Mouse (Mus musculus) induced T-regulatory cell, adult 2 months (primary cell): Measurements from ENCODE around the gene Cfap61.

ENCODE experiments used
- DNase-seq: peaks from one replicate; pipeline ENCODE4 v3.0.0-alpha.2; 2012; ENCODE audit warnings: low read depth

Gene Cfap61

DNA sequence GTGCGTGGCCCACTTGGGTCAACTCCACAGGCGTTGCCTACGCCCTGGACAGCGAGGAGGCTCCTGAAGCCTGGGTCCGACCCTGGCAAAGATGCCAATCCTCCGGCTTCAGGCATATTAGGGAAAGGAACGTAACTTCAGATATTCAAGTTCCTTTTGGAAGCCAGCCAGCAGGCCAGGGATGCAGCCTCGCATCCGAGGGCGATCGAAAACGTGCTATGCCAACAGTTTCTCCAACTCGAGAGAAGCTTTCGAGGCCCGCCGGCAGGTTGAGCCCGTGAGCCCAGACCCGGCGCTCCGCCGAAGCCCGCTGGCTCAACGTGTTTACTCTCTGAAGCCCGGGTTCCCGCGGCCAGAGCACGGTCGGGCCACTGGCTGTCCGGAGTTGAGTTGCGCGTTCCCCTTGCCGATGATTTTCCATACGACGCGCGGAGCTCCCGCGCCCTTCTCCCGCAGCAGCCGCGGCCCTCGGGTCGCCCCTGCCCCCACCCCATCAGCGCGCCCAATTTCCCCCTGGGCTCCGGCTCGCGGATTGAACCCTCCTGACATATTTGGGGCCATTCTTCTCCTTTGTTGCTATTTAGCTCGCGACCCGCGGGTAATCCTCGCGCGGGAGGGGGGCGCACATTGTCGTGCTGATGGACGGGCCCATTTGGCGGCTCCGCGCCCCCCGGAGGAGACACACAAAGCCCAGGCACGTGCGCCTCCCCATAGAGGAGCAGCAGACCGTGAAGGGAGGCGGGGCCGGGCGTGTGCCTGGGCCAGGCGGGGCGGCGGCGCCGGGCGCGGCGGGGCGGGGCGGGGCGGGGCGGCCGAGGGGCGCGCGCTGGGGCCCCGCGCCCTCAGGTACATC, 286.7 kb downstream of the Cfap61 start, which contains the start of gene Insm1:
Insm1 (plus strand) TSS at position 846 of the 853 bp plus-strand sequence.
- peak; percentile 65 for DNase-seq

DNA sequence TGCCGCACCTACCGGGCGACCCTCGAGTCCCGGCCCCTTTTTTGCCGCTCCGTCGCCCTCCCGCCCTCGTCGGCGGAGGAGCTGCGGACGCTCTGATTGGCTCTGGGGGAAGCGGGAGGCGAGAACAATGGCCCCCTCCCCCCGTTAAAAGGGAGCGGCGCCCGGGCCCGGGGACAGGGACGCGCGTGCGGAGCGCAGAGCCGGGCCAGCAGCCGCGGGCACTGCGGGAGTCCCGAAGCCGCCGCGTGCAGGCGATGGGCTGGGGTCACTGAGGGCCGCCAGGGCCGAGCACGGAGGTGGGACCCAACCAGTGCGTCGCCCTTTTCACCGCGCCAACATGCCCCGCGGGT, 287.3 kb downstream of the Cfap61 start:
- peak; percentile 55 for DNase-seq

DNA sequence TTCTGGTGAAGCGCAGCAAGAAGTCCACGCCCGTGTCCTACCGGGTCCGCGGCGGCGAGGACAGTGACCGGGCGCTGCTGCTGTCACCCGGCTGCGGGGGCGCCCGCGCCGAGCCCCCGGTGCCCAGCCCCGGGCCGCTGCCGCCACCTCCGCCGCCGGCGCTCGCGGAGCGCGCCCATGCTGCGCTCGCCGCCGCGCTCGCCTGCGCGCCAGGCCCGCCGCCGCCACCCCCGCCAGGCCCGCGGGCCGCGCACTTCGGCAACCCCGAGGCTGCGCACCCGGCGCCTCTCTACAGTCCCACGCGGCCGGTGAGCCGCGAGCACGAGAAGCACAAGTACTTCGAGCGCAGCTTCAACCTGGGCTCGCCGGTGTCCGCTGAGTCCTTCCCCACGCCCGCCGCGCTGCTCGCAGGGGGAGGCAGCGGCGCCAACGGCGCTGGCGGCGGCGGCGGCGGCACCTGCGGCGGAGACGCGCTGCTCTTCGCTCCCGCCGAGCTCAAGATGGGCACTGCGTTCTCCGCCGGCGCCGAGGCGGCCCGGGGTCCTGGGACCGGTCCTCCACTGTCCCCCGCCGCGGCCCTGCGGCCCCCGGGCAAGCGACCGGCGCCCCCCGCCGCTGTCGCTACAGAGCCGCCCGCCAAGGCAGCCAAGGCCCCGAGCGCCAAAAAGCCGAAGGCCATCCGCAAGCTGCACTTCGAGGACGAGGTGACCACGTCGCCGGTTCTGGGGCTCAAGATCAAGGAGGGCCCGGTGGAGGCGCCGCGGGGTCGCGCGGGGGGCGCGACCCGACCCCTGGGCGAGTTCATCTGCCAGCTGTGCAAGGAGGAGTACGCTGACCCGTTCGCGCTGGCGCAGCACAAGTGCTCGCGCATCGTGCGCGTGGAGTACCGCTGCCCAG, 287.9 kb downstream of the Cfap61 start:
- peak; percentile 49 for DNase-seq

DNA sequence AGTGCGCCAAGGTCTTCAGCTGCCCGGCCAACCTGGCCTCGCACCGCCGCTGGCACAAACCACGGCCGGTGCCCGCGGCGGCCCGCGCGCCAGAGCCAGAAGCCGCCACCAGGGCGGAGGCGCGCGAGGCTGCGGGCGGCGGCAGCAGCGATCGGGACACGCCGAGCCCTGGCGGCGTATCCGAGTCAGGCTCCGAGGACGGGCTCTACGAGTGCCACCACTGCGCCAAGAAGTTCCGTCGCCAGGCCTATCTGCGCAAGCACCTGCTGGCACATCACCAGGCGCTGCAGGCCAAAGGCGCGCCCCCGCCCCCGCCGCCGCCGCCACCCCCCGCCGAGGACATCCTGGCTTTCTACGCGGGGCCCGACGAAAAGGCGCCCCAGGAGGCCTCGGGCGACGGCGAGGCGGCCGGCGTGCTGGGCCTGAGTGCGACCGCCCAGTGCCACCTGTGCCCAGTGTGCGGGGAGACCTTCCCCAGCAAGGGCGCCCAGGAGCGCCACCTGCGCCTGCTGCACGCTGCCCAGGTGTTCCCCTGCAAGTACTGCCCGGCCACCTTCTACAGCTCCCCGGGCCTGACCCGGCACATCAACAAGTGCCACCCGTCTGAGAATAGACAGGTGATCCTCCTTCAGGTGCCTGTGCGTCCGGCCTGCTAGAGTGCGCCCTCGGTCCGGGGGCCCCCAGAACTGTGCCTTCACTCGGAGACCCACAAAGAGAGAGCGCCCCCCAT, 288.8 kb downstream of the Cfap61 start:
- peak; percentile 58 for DNase-seq

DNA sequence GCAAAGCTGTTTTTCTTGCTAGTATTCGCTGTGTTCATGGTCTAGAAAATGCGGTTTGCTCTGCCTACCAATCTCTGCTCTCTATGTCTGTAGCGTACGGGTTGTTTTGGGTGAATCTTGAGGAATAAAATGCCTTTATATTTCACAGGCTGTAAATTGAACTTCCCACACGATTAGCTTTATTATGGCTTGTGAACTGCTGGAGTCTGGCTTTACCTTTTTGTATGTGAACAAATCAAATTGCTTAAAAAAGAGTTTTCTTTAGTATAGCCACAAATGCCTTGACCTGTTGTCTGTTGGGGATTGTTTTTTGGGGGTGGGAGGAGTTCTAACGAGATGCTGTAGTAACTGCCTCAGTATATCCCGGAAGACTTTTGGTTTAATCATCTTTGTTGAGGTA, 289.6 kb downstream of the Cfap61 start:
- no peak for DNase-seq

DNA sequence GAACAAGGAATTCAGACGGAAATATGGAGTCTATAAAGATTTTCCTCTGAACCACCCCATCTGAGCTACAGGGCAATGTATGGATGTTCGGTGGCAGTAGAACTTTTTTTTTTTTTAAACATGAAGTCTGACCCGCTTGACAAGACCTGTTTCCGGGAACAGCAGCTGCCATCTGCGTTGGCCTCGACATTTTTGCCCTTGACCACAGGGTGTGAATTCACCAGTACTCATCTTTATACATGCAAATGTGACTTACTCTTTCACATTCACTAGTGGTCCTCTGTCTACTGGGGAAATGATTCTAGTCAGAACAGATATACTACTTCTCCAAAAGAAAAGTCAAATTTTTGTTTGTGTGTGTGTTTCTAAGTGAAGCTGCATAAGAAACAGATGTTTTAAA, 291.2 kb downstream of the Cfap61 start:
- no peak for DNase-seq

DNA sequence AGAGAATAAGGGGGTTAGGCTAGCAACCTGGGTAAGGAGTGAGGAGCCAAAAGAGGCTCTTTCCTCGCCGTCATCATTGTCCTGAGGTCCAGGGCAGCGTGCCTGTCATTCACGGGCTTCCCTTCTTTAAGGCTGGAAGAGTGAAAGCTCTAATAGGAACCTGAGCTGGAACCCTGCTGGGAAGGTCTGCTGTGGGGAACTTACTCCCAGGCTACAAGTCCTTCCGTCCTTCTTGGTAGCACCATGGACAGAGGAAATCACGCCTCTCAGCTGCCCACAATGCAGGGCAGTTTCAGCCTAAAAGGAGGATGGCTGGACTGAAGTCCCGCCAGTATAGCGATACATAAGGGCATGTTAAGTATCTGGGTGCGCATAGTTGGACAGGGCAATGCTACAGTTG, 291.9 kb downstream of the Cfap61 start:
- peak; percentile 29 for DNase-seq

DNA sequence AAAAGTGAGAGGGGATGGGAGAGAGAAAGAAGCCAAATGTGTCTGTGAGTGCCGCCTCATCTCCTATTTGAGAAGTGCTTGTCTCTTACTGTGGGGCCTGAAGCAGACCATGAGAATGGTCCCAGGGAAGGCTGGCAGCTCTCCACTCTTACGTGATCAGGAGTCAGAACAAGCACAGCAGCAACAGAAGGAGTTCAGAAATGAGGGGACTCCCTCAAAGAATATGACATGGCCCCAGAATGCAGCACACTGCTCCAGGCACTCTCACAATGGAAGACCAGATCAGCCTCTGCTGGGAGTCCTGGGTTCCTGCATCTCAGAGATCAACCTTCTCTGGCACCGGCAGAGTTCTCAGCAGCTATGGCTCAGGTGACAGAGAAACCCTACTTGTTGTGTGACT, 293.1 kb downstream of the Cfap61 start:
- no peak for DNase-seq

DNA sequence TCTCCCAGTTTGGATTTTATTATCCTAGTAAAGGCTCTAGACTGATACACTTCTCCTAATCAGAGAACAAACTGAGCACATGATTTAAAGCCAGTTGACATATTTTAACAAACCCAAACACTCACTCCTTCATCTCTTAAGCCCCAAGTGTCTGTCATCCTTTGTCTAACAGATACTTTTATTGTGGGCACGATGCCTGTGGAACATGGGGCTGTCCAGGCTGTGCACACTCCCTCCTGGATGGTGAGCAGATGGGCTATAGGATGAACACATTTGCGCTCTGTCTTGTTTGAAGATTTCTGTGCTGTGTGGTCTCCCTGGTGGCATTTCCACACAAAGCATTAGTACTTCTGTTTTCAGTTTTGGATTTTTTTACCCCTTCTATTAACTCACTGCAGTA, 293.9 kb downstream of the Cfap61 start:
- DNase-seq, result no peak

DNA sequence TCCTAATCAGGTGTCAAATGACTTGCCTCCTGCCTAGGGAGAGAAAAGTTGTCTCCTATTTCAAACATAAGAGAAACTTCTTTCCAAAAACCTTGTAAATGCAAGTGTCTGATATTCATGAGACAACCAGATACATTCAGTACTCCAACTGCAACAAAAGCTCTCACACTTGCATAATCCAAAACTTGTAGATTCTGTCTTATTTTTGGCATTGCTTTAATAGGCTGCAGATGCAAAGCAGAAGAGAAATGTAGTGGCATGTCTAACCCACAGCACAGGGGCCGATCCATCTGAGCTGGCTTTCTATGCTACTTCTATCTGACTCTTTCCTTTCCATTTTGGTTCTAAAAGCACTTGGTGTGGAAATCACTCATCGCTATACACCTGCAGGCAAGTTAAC, 296.9 kb downstream of the Cfap61 start:
- DNase-seq, result no peak

DNA sequence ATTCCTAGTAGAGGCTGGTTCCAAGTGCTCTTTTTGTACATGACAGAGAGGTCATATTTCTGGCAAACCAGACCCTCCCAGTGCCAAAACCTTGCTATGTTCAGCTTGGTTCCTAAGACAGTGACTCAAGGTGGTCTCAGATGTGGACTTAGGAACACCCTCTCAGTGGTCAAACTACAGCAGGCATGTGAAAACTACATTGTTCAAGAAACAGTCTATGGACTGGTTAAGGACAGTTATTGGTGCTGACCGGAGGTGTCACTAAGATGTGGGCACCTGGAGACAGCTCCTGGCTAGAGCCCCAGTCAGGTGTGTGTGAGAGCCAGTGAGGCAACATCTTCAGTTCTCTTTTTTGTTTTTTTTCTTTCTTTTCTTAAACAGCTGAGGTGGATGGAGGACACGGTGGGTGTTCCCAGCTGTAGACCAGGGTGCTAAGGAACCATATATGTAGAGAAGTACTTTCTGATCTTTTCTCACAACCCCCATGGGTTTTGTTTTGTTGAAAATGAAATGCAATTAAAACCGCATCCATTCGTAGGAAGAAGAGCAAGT, 304.7 kb downstream of the Cfap61 start:
- no peak for DNase-seq

DNA sequence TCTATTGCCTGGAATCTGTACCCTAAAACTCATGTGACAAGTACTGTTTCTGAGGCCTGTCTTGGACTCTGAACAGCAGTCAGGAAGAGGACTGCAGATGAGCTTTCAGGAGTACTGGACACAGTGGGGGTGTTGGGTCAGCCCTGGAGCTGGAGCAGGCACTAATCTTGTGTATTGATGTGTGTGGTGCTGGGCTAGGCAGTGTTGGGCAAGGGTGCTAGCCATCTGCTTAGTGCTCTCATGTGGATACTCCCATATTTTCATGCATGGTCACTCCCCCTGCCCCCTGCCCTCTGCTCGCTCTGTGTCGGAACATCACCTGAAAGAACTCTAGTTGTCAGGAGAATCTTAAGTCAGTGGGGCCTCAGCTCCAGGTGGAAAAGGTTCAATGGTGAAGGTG, 309.5 kb downstream of the Cfap61 start:
- no peak for DNase-seq

DNA sequence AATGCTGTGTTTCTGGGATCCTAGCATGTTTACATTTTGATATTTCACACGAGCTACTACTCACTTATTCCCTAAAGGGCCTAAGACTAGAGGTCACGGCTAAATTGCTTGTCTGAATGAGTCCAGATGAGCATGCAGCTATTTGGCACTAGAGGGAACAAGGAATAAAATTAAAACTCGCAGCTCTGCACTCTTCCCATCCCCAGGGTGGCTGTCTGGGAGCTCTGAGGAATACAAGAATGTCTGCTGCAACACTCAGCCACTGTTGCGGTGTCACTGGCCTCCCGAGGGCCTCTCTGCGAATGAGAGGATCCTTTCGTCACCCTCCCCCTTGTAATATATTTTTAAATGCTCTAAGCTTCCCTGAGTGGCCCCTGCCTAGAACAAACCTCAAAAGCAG, 310.8 kb downstream of the Cfap61 start:
- no peak for DNase-seq

DNA sequence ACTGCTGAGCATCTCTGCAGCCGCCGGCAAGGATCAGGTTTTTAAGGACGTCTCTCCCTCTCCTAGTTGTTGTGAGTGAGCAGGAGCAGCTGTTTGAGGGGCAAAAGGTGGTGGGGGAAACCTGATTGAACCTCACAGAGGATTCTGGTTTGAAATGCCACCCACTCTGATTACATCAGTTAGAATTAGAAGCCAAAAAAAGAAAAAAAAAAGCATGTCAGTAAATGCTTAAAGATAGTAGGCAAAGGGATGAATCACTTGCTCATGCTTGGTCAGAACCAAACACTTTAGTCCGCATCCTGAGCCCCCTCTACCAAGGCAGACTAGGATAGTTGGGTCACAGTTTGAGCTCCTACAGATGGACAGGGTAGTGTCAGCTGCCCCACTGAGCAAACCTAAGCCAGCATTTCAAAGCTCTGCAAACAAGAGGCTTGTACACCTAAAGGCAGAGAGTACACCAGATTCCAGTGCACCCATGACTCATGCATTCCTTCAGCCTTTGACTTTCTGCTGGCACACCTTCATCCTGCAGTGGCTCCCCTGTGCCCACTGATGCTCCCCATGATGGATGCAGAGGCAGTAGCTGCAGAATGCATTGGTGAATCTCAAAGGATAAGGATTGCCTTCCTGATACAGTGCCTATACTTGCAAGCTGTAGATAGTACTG, 312.0 kb downstream of the Cfap61 start:
- DNase-seq, result no peak

DNA sequence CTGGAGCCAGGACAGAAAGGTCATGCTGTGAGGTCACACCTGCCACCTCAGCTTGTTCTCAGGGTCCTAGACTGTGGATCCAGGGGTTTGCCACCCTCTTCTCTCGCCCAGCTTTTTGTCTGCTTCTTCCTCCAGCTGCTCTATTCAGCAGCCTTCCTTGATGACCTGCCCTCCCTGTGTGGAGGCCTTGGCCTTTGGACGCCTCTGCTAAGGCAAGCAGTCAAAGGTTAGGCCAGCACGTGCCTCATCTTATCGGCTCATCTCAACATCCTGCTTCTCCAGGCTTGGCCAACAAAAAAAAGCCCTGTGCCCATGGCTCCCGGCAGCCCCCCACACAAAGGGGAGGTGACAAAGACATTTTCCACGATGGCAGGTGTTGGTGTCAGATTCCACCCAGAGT, 313.0 kb downstream of the Cfap61 start:
- no peak for DNase-seq

DNA sequence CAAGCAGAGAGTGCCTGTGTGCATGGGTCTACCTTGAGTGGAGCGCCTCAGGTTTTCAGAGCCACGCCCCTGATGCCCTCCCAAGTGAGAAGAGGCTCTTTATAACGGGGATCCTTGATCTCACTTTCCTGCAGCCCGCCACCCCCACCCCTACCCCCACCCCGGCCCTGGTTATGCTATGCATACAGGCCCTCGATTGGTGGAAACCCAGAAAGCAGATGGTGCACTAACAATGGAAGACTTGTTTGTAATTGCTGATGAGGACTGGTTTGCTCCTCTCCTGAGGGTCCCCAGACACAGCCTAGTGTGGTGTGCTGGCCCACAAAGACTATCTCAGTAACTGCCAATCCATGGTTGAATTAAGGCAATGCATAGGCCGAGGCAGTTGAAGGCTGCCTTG, 314.4 kb downstream of the Cfap61 start:
- DNase-seq, result no peak

DNA sequence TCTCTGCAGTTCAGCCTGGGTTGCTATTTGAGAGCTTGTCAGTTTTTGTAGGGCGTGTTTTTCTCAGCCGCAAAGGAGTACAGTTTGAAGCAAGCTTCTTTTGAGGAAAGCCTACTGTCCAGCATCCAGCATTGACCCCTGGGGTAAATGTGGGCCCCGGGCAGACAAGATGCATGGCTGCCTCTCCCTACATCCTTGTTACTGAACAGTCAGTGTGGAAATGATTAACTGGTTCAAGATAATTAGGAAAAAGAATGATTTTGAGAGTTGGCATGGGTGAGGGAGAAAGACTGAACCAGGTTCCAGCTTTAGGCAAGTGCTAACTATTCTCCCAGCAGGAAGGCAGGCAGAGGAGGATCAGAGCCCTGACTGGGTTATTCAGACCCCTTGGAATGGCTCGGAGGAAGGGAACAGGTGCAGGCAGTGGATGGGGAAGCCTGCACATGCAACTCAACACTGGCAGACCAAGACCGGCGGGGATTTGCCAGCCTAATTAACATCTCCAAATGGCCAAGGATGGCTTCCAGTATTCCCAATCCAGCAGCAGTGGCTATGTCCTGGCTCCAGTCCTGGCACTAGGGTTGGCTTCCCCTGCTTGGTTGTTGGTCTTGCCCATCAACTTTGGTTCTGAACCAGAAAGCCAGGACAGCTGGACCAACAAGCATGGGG, 315.8 kb downstream of the Cfap61 start:
- DNase-seq, result no peak

DNA sequence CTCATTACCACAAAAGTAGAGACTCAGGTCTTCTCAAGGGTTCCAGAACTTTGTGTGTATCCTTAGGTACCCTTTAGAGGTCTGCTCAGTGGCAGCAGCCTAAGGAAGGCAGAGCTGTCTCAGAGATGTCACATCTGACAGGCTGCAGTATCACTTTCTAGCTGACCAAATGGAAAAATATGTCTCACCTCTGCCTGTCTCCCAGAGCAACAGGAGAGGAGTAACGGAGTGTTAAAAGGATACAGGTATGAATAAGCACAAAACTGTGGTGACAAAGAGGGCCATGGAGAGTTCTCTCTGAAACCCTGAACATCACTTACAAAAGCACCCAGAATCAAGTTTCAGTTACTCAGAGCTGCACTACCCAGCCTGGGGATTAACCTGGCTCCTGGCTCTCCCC, 319.8 kb downstream of the Cfap61 start:
- DNase-seq, result peak; percentile 14

DNA sequence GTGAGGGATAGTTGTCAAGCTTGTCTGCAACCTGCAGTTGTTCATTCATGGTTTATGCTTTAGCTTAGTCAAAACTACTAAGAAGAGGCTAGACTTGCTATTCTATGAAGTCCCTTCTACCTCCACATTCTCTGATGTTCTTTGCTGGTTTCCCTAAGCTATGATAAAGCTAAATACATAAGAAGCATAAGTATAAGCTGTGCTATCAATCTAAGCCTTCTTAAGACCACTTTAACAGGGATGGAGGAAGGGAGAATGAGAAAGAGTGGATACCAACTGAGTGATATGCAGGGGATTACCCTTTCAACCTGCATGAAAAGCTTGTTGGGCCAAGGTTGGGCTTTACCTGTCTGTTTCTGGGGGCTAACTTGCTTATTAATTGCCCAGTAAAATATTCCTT, 321.1 kb downstream of the Cfap61 start:
- DNase-seq, result no peak

DNA sequence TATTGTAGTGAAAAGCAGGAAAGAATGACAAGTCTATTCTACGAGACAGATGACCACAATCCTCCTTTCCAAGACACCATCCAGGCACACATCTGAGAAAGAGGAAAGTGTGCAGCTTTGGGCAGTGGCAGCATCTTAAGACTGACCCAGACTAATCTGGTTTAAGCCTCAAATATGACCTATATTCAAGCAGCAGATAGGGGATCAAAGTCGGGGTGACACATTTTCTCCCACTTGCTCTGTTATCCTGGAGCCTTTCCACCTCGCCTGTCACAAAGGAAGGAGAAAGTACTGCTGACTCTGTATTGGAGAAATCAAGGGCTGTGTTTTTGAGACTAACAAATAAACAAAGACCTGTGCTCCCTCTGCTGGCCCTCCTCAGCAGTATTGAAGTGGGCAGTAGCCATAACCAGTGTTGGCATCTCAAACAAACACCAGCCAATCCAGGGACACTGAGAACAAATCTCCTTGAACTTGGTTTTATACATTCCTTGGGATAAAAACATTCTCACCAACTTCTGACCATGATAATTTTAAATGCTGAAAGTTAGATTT, 321.8 kb downstream of the Cfap61 start:
- DNase-seq, result peak; percentile 9

DNA sequence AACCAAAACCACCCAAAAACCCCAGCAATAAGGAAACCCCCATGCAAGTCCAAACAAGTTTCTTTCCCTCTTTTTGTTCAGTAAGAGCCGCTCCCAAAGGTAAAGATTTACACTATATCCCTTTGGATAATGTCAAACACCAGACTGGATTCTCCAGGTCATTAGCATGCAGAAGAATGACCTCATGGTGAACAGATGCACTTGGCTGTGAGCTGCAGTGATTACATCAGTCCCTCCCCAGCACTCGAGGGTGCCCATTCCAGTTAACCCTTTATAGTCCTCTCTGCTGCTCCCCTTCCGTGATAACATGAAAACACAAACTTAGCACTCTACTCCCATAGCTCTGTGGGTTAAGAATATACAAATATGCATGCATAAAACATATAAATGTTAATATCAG, 322.5 kb downstream of the Cfap61 start:
- DNase-seq, result no peak
